In the genomic region with DNA sequence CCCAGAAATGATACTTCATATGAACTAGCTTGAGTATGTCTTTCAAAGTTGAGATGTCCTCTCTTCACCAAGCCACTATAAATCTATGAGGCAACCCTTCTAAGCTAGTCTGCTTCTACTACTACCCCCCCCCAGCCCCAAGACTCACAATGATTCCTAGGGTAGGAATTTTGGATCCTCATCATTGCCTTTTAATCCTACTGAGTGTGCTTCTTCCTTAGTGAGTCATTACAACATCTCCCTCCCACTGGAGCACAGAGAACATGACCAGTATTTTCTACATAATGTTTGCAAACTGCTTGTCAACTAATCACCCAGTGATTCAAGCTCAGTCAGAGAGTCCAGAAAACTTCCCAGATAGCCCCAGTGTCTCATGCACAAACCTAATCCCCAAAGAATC, we compare ENCODE assay signal across 26 mouse cellular contexts. TPM values are rescaled to one million over a fixed set of nuclear protein-coding genes. Genes with fewer than 3 reads are reported as not detected.
A peak's percentile ranks its signal among the peaks of the same experiment; 100 is the strongest.
DNase-seq lines count a peak whose midpoint lies in the region; ATAC-seq and TF ChIP-seq lines count a peak whose summit lies in the region.
"Had no signal": no experiment of that assay in that cellular context is flagged by ENCODE, and none has a peak within 500 bp of the region (broad histone marks: within the 10 kb centered on the region; RNA-seq: fewer than 3 reads in every experiment).

No protein-coding gene starts in this region.

- no peak overlapping the region for H3K27ac ChIP-seq in hindbrain, embryonic 16.5 days (ENCODE audit: low read depth, low read length)
- H3K27ac ChIP-seq: embryonic facial prominence, embryonic 13.5 days; embryonic facial prominence, embryonic 15.5 days; forebrain, embryonic 10.5 days; forebrain, embryonic 12.5 days had no signal

- H3K4me3 ChIP-seq in hindbrain, embryonic 16.5 days (ENCODE audit: low read length) = no peak overlapping the region
- H3K4me3 ChIP-seq: embryonic facial prominence, embryonic 13.5 days; embryonic facial prominence, embryonic 15.5 days; erythroblast, embryonic 14.5 days; forebrain, embryonic 10.5 days; forebrain, embryonic 12.5 days had no signal

- no peak overlapping the region for H3K9ac ChIP-seq in hindbrain, embryonic 16.5 days (ENCODE audit: low read depth, low read length)
- H3K9ac ChIP-seq: embryonic facial prominence, embryonic 13.5 days; embryonic facial prominence, embryonic 15.5 days; forebrain, embryonic 12.5 days had no signal

- in situ Hi-C loops in Patski (cut with MboI; ENCODE audit: low pct_unique_long_range_greater_than_20kb) = loop anchor here (25.0 kb wide), 1 partner anchor 826 kb away; a partner anchor contains a TSS

- H3K4me1 ChIP-seq in hindbrain, embryonic 16.5 days (ENCODE audit: control insufficient read depth, insufficient read depth, low read depth, low read length) = no peaks in the 10 kb centered on the region
- H3K4me1 ChIP-seq: forebrain, embryonic 10.5 days; forebrain, embryonic 12.5 days had no signal

- POLR2A ChIA-PET in Patski (lab: Charles Lee) = interaction anchor here (0.9 kb wide), 1 partner anchor 12 kb away, joined by 3 read pairs; no protein-coding TSS in a partner anchor

- TF ChIP-seq CTCF in Patski (IDR thresholded peaks at IDR 0.05) = no peak

- no peaks in the 10 kb centered on the region for H3K36me3 ChIP-seq in hindbrain, embryonic 16.5 days (ENCODE audit: control insufficient read depth, insufficient read depth, low read length)
- H3K36me3 ChIP-seq: embryonic facial prominence, embryonic 13.5 days; embryonic facial prominence, embryonic 15.5 days; forebrain, embryonic 10.5 days; forebrain, embryonic 12.5 days; G1E had no signal

- peak; percentile 46 for DNase-seq in 3T3-L1 (ENCODE audit: low read depth, low spot score)
- DNase-seq in Muller cell, postnatal 12 days (ENCODE audit: inconsistent ontology term) = peak; percentile 74
- no peak for DNase-seq in Patski (ENCODE audit: low read depth, low spot score)
- DNase-seq in ovary, postnatal 36 days (ENCODE audit: low spot score) = no peak
- DNase-seq: adrenal gland, adult 2 months; adrenal gland, postnatal 10 days; adrenal gland, postnatal 25 days; B cell, adult 2 months; cerebellum, adult 11 months; cerebellum, adult 18-20 months; cerebellum, adult 8-10 months; cerebellum, adult 9-11 months; cerebellum, postnatal 14 days; cerebellum, postnatal 36 days; embryo, embryonic 11 days had no signal

- no peaks in the 10 kb centered on the region for H3K9me3 ChIP-seq in hindbrain, embryonic 16.5 days (ENCODE audit: control insufficient read depth, low read length)
- H3K9me3 ChIP-seq: embryonic facial prominence, embryonic 13.5 days; embryonic facial prominence, embryonic 15.5 days; forebrain, embryonic 10.5 days; forebrain, embryonic 12.5 days had no signal

- H3K27me3 ChIP-seq in Patski = no peaks in the 10 kb centered on the region
- H3K27me3 ChIP-seq in hindbrain, embryonic 16.5 days (replicated peaks; ENCODE audit: control insufficient read depth, insufficient read depth, low read length) = no peaks in the 10 kb centered on the region
- H3K27me3 ChIP-seq: CH12.LX; embryonic facial prominence, embryonic 13.5 days; embryonic facial prominence, embryonic 15.5 days; forebrain, embryonic 12.5 days had no signal

- H3K4me2 ChIP-seq in hindbrain, embryonic 16.5 days (ENCODE audit: low read length) = no peak overlapping the region
- H3K4me2 ChIP-seq: embryonic facial prominence, embryonic 13.5 days; embryonic facial prominence, embryonic 15.5 days; forebrain, embryonic 12.5 days had no signal

- ATAC-seq in Patski = peak; percentile 87
- no peak for ATAC-seq in hindbrain, embryonic 16.5 days
- ATAC-seq: CD4-positive, CD25-positive, alpha-beta regulatory T cell, adult 4 months; forebrain, embryonic 14.5 days; forebrain, embryonic 16.5 days had no signal

- CTCF ChIA-PET in Patski (lab: Charles Lee) = interaction anchor here (0.8 to 1.3 kb wide), 4 partner anchors 10 to 26 kb away, joined by 3 read pairs; no protein-coding TSS in a partner anchor

RNA-seq across cellular contexts. Expression of a gene that starts 12.5 kb away (rescaled TPM):
- 16.4 TPM for polyA plus RNA-seq in Patski (2021)
- polyA plus RNA-seq in hindbrain, embryonic 16.5 days (2015; fragmentation: Nextera tagmentation; extraction: Ambion mirVana) = 10.3 and 13.4 TPM in 2 replicates
- polyA plus RNA-seq: CD4-positive, CD25-positive, alpha-beta regulatory T cell, adult 4 months; erythroblast, embryonic 14.5 days; G1E had no signal

Comparison
In these comparisons a context has a peak if more than half of its experiments do, and no peak if none do; other contexts are left out.
1. DNase-seq: peak in 3T3-L1 (single experiment) and Muller cell, postnatal 12 days (single experiment); none in Patski (single experiment) and ovary, postnatal 36 days (single experiment).